Mouse (Mus musculus): ENCODE measurements at regions not wholly inside any gene's neighbourhood (a gene's known extent, or its start where the extent isn't known, plus 50 kb on each side); places are given as distances from the start of the nearest gene placed in this dataset.

DNA sequence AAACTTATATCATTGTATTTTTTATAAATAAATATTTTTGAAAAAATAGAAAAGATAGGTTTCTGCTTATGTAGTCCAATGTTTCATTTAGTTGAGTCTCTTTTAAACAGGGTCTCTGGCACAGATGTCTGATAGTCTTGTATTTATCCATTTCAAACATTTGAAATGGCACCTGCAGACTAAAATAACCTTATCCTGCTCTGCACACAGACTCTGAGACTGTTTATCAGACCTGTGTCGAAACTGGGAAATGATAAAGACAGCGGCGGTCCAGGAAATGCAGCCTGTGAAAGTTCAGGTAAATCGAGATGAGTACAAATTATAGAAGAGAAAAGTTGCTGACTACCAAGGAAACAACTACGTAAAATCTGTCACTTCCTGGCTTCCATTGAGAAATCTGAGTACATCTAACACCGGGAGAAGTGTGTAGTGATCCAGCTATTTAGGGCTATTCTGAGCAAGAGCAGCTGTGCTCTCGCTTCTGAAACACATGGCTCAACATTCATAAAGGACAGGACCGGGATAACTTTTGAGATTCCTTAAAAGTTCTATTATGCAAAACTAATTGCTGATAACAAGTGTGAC, 426.5 kb upstream of the Tbl1xr1 start:
- H3K9ac ChIP-seq (ENCODE audit: control insufficient read depth, low read depth, low read length, poor library complexity, severe bottlenecking): no peak overlapping the region
- no peaks in the 10 kb centered on the region for H3K9me3 ChIP-seq (replicated peaks; ENCODE audit: insufficient read depth, low read length)
- no peaks in the 10 kb centered on the region for H3K27me3 ChIP-seq (ENCODE audit: control insufficient read depth in 1 of 2, insufficient read depth in 2 of 2, low read length in 2 of 2)
- no peak overlapping the region for H3K27ac ChIP-seq (ENCODE audit: control insufficient read depth, low read depth, low read length)
- no peak overlapping the region for H3K4me3 ChIP-seq (ENCODE audit: control insufficient read depth in 1 of 2, insufficient read depth in 1 of 2, low read depth in 2 of 2, low read length in 2 of 2)
- no peaks in the 10 kb centered on the region for H3K79me2 ChIP-seq (ENCODE audit: control insufficient read depth, insufficient read depth, low read length, poor library complexity)
- H3K36me3 ChIP-seq (ENCODE audit: control insufficient read depth in 1 of 2, insufficient read depth in 2 of 2, low read length in 2 of 2): peaks cover 0 to 2% of the 10 kb centered on the region in 2 experiments; a peak in 1 of 4 replicates
- DNase-seq (ENCODE audit: low read depth, low spot score): no peak
- H3K4me1 ChIP-seq (ENCODE audit: control insufficient read depth in 1 of 2, insufficient read depth in 2 of 2, low read length in 2 of 2): no peaks in the 10 kb centered on the region
- no peak for TF ChIP-seq TBP (IDR thresholded peaks at IDR 0.05; ENCODE audit: low read depth, low read length)
- TF ChIP-seq ZMIZ1 (IDR thresholded peaks at IDR 0.05; ENCODE audit: low read depth, low read length): no peak
- no peak for TF ChIP-seq USF1 (IDR thresholded peaks at IDR 0.05; ENCODE audit: low read depth, low read length)
- no peak for TF ChIP-seq MAX (IDR thresholded peaks at IDR 0.05; ENCODE audit: low read length)
- TF ChIP-seq E2F4 (IDR thresholded peaks at IDR 0.05; ENCODE audit: borderline replicate concordance, low read depth, low read length): no peak
- TF ChIP-seq ZNF384 (IDR thresholded peaks at IDR 0.05; ENCODE audit: low read depth, low read length): no peak
- TF ChIP-seq MAFK (IDR thresholded peaks at IDR 0.05; ENCODE audit: borderline replicate concordance, low read depth, low read length): no peak
- 0 out of 2 replicates have a peak, but pooled peaks have one; percentile 21 for TF ChIP-seq RCOR1 (IDR thresholded peaks at IDR 0.05; ENCODE audit: low read depth, low read length)
- TF ChIP-seq JUND (IDR thresholded peaks at IDR 0.05; ENCODE audit: low read depth, low read length): no peak
- TF ChIP-seq USF2 (IDR thresholded peaks at IDR 0.05; ENCODE audit: borderline replicate concordance in 1 of 2, insufficient read depth in 1 of 2, low read depth in 1 of 2, low read length in 2 of 2): no peak
- no peak for TF ChIP-seq NELFE (IDR thresholded peaks at IDR 0.05; ENCODE audit: low read depth, low read length)
- no peak for TF ChIP-seq ZC3H11A (IDR thresholded peaks at IDR 0.05; ENCODE audit: low read depth, low read length)
- TF ChIP-seq GABPA (IDR thresholded peaks at IDR 0.05; ENCODE audit: low read depth, low read length): no peak
- TF ChIP-seq MEF2A (IDR thresholded peaks at IDR 0.05; ENCODE audit: extremely low read depth, insufficient replicate concordance, low read depth, low read length, poor library complexity, severe bottlenecking): peak; percentile 74; the same call in 1 of the 2 replicates
- no peak for TF ChIP-seq RAD21 (IDR thresholded peaks at IDR 0.05; ENCODE audit: low read depth, low read length)
- no peak for TF ChIP-seq MYC (IDR thresholded peaks at IDR 0.05; ENCODE audit: low read depth, low read length)
- no peak for TF ChIP-seq ELF1 (IDR thresholded peaks at IDR 0.05; ENCODE audit: low read depth, low read length)
- TF ChIP-seq BHLHE40 (IDR thresholded peaks at IDR 0.05; ENCODE audit: borderline replicate concordance, low read depth, low read length): no peak
- TF ChIP-seq EP300 (IDR thresholded peaks at IDR 0.05; ENCODE audit: low read depth in 1 of 2, low read length in 2 of 2): peak in 1 of 2 experiments; percentile 46; a peak in 2 of 4 replicates
- TF ChIP-seq TAL1 (IDR thresholded peaks at IDR 0.05; ENCODE audit: low read length): no peak
- TF ChIP-seq ETS1 (IDR thresholded peaks at IDR 0.05; ENCODE audit: low read depth, low read length): 0 out of 2 replicates have a peak, but pooled peaks have one; percentile 34
- no peak for TF ChIP-seq MAZ (IDR thresholded peaks at IDR 0.05; ENCODE audit: low read depth, low read length)
- TF ChIP-seq TCF12 (IDR thresholded peaks at IDR 0.05; ENCODE audit: low read depth, low read length): peak; percentile 79
- no peak for TF ChIP-seq NRF1 (IDR thresholded peaks at IDR 0.05; ENCODE audit: insufficient read depth, low read depth, low read length, poor library complexity, severe bottlenecking)
- TF ChIP-seq POLR2A (IDR thresholded peaks at IDR 0.05; ENCODE audit: control insufficient read depth in 1 of 2, insufficient read depth in 1 of 2, low read depth in 1 of 2, low read length in 2 of 2, poor library complexity in 1 of 2): no peak
- TF ChIP-seq CHD2 (IDR thresholded peaks at IDR 0.05; ENCODE audit: low read length): no peak
- no peak for TF ChIP-seq HCFC1 (IDR thresholded peaks at IDR 0.05; ENCODE audit: low read depth, low read length)
- TF ChIP-seq ZKSCAN1 (IDR thresholded peaks at IDR 0.05; ENCODE audit: low read depth, low read length): no peak
- TF ChIP-seq SMC3 (IDR thresholded peaks at IDR 0.05; ENCODE audit: low read depth, low read length): no peak
- TF ChIP-seq GATA1 (IDR thresholded peaks at IDR 0.05; ENCODE audit: low read depth, low read length): peak; percentile 39; the same call in 1 of the 2 replicates
- TF ChIP-seq POLR2AphosphoS5 (IDR thresholded peaks at IDR 0.05; ENCODE audit: borderline replicate concordance, low read depth, low read length): no peak
- no peak for TF ChIP-seq MXI1 (IDR thresholded peaks at IDR 0.05; ENCODE audit: low read depth, low read length)
- no peak for TF ChIP-seq KAT2A (conservative IDR thresholded peaks at IDR 0.05; ENCODE audit: low read depth, low read length)
- no peak for TF ChIP-seq SIN3A (IDR thresholded peaks at IDR 0.05; ENCODE audit: low read length)
- TF ChIP-seq POLR2AphosphoS2 (IDR thresholded peaks at IDR 0.05; ENCODE audit: low read length): no peak
- TF ChIP-seq CHD1 (IDR thresholded peaks at IDR 0.05; ENCODE audit: low read depth, low read length): no peak
- TF ChIP-seq CTCF (IDR thresholded peaks at IDR 0.05 in 2 of 3, conservative IDR thresholded peaks at IDR 0.05 in 1 of 3; ENCODE audit: control insufficient read depth in 1 of 3, insufficient read depth in 1 of 3, low read depth in 2 of 3, low read length in 3 of 3, poor library complexity in 1 of 3, severe bottlenecking in 1 of 3): no peak
- TF ChIP-seq MYB (IDR thresholded peaks at IDR 0.05; ENCODE audit: low read depth, low read length): no peak

All from MEL (cell line).